Mouse (Mus musculus): ENCODE results near the gene Itgad.

- TF ChIP-seq CTCF (IDR thresholded peaks at IDR 0.05; ENCODE audit: extremely low read depth, insufficient read depth, insufficient read length, insufficient replicate concordance) (no peak), POLR2A (IDR thresholded peaks at IDR 0.05; ENCODE audit: low read depth, low read length) (no peak)
Measured at GRCm38 (mm10) chr7:128166391-128166790, 12.2 kb downstream of the Itgad start.

Measured in spleen, adult 2 months (tissue).